Mouse (Mus musculus) liver, embryonic 16.5 days (tissue): Measurements from ENCODE around the gene Fkbp5. TPM values are rescaled to one million over a fixed set of nuclear protein-coding genes. Genes with fewer than 3 reads are reported as not detected.

Experiments
- ATAC-seq: fragments of 200-750 bp; cut with Nextera tagmentation; 2 replicates; pipeline ENCODE4 v1.8.0; 2017; ENCODE audit warnings: low read depth, mild to moderate bottlenecking, moderate number of reproducible peaks, moderate library complexity
- H3K27ac ChIP-seq: fragments of 300-500 bp; sonication (generic); 2 replicates; pipeline ENCODE4 v1.5.1; 2014; ENCODE audit warnings: mild to moderate bottlenecking, low read length
- H3K27me3 ChIP-seq: fragments of 300-500 bp; sonication (generic); 2 replicates; pipeline ENCODE4 v1.6.1; 2014; ENCODE audit warnings: low read depth, low read length, mixed read lengths; ENCODE audit not compliant: control insufficient read depth, insufficient read depth
- H3K36me3 ChIP-seq: fragments of 300-500 bp; sonication (generic); 2 replicates; pipeline ENCODE4 v1.6.1; 2014; ENCODE audit warnings: mild to moderate bottlenecking; ENCODE audit not compliant: control insufficient read depth, insufficient read depth
- H3K4me1 ChIP-seq: fragments of 300-500 bp; sonication (generic); 2 replicates; pipeline ENCODE4 v1.6.1; 2014; ENCODE audit warnings: low read depth, low read length, mixed read lengths; ENCODE audit not compliant: control insufficient read depth
- H3K4me2 ChIP-seq: fragments of 300-500 bp; sonication (generic); 2 replicates; pipeline ENCODE4 v1.6.1; 2014; ENCODE audit warnings: low read depth, low read length, mixed read lengths
- H3K4me3 ChIP-seq: fragments of 300-500 bp; sonication (generic); 2 replicates; pipeline ENCODE4 v1.5.1; 2014; ENCODE audit warnings: low read depth, mild to moderate bottlenecking, low read length
- H3K9ac ChIP-seq: fragments of 300-500 bp; sonication (generic); 2 replicates; pipeline ENCODE4 v1.6.1; 2014; ENCODE audit warnings: low read depth, low read length
- H3K9me3 ChIP-seq: fragments of 300-500 bp; sonication (generic); replicated peaks from 2 replicates; pipeline ENCODE4 v1.6.1; 2016; ENCODE audit warnings: low read length; ENCODE audit not compliant: control insufficient read depth
- WGBS: fragments of 180-500 bp; shearing (Covaris S2); extraction: QIAGEN DNeasy Blood & Tissue Kit; methylation state at CpG from one replicate; pipeline ENCODE4 v1.1.7; 2014; ENCODE audit not compliant: insufficient replicate concordance; 5-methylcytosine and 5-hydroxymethylcytosine counted together
- polyA plus RNA-seq: library from polyadenylated mRNA; unstranded; fragments of >200 nt; fragmentation: Nextera tagmentation; extraction: Ambion mirVana; gene quantifications from 2 replicates; pipeline ENCODE4 v1.2.1, GENCODE M21; 2015

Gene Fkbp5
- polyA plus RNA-seq, 1 experiment from 2014 or later, result 21.5 TPM

DNA sequence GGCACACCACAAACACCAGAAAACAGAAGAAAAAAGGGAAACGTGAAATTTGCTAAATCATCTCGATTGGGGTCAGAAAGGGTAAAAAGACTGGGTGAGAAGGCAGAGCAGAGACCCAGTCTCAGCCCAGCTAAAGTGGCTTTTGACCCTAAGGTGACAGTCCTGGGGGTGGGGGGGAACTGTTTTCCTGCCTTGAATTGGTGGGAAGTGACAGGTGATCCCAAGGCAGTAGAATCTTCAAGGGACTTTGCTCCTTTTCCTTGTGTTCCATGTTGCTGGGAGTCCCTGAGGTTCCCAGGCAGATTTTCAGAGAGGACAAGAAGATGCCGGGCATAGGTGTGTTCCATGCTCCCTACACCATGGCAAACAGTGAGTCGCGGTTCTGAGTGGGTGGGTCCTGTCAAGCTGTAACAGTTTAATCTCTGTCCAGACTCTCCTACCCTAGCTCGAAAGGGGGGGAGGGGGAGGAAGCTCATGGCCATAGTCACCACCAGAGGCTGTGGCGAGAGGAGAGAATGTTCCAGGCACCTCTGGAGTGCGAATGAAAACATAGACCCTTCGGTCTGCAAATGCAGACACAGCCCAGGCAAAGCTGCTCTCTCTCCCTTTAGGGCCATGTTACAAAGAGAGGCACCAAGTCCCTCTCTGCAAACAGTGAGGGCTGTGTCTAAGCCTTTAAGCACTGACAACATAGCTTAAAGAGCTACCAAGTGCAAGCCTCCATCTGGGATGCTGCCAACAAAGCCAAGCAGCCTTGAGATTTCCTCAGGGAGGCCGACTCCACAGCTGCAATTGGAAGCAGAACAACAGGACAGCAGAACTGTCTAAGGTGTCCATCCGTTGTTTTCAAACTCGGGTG, 10.1 kb upstream of the Fkbp5 start:
- Histone ChIP-seq H3K4me2 (peak overlapping the region; percentile 35; the same call in 1 of the 2 replicates), H3K4me3 (no peak overlapping the region), H3K36me3 (no peaks in the 10 kb centered on the region), H3K27me3 (peaks cover 12% of the 10 kb centered on the region), H3K9me3 (no peaks in the 10 kb centered on the region), H3K27ac (no peak overlapping the region), H3K4me1 (peaks cover 6% of the 10 kb centered on the region), H3K9ac (no peak overlapping the region)
- 26% methylated on average over 12 of the region's 12 CpGs for WGBS
- ATAC-seq, result no peak

DNA sequence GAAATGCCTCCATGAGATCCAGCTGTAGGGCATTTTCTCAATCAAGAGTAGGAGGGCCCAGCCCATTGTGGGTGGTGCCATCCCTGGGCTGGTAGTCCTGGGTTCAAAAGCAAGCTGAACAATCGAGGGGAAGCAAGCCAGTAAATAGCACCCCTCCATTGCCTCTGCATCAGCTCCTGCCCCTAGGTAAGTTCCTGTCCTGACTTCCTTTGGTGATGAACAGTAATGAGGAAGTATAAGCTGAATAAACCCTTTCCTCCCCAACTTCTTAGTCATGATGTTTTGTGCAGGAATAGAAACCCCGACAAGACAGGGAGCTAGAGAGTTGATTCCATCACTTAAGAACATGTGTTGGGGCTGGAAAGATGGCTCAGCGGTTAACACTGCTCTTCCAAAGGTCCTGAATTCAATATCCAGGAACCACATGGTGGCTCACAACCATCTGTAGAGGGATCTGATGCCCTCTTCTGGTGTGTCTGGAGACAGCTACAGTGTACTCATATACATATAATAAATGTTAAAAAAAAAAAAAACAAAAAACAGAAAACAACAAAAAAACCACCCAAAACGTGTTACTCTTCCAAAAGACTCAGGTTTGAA, 7.6 kb upstream of the Fkbp5 start:
- H3K4me3 ChIP-seq, result no peak overlapping the region
- peak overlapping the region; percentile 70; the same call in 1 of the 2 replicates for H3K4me2 ChIP-seq
- peaks cover 19% of the 10 kb centered on the region for H3K27me3 ChIP-seq
- H3K36me3 ChIP-seq, result no peaks in the 10 kb centered on the region
- WGBS, result 28% methylated on average over 4 of the region's 4 CpGs
- peak overlapping the region; percentile 53 for H3K27ac ChIP-seq
- no peak for ATAC-seq
- H3K9me3 ChIP-seq, result no peaks in the 10 kb centered on the region
- peaks cover 11% of the 10 kb centered on the region for H3K4me1 ChIP-seq
- H3K9ac ChIP-seq, result no peak overlapping the region

DNA sequence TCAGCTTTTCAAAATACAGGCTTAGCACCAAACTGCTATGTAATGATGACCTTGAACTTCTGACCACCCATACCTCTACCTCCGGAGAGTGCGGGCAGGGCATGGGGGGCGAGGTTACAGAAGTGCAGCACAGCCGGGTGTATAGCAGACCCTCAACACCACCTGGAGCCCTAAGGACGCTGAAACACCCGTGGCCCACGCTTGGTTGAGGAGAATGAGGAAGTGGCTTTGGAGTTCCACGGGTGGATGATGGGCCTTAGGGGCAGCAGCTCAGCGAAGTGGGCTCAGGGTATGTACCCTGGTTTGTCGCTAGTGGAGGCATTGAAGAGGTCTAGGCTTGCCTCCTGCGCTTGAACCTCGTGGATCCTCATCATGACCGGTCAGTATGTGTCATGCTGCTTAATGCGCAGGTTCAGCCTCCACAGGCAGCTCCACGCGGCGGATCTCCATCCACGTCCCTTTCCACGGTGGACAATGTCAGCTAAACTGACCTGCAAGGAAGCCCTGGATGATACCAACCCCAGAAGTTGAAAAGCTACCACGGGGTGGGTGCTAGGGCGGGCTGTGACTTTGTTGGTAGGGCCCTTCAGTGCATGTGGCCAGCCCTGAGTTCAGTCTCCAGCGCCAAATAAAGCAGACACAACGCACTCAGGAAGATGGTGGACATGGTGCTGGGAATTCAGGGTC, 6.8 kb upstream of the Fkbp5 start:
- Histone ChIP-seq H3K9me3 (no peaks in the 10 kb centered on the region), H3K36me3 (no peaks in the 10 kb centered on the region), H3K27me3 (peaks cover 19% of the 10 kb centered on the region), H3K4me1 (peaks cover 13% of the 10 kb centered on the region), H3K4me3 (peak overlapping the region; percentile 61), H3K4me2 (peak overlapping the region; percentile 70), H3K9ac (no peak overlapping the region), H3K27ac (peak overlapping the region; percentile 53)
- ATAC-seq, result no peak
- 49% methylated on average over 23 of the region's 23 CpGs for WGBS

DNA sequence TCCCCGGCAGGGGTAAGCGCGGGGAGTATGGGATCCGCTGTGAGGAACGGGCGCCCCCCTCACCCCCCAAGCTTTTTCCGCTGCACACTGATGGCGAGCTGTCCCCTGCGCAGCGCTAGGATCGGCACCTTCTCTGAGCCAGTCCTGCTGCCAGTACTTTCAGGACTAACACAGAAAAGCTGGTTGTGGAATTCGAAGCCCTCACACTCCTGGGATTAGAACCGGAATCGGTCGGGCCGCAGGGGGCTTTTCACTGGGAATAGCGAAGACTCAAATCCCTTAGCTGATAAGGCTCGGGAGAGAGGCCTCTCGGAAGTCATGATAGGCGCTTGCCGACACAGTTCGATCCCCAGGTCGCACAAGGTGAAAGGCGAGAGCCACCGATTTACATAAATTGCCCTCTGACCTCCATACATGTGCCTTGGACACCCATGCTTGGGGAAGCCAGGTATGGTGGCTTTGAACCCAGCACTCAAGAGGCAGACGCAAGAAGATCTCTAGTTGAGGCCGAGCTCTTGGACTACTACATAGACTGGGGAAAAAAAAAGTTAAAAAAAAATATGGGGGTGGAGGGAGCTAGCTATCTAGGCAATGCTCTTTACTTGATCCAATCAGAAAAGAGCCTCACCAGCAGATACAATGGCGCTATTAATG, 6.2 kb upstream of the Fkbp5 start:
- Histone ChIP-seq H3K27me3 (peaks cover 20% of the 10 kb centered on the region), H3K9ac (peak overlapping the region; percentile 54), H3K27ac (peak overlapping the region; percentile 78), H3K36me3 (no peaks in the 10 kb centered on the region), H3K4me3 (peak overlapping the region; percentile 61), H3K4me1 (peaks cover 18% of the 10 kb centered on the region), H3K4me2 (peak overlapping the region; percentile 70), H3K9me3 (no peaks in the 10 kb centered on the region)
- 5% methylated on average over 28 of the region's 28 CpGs for WGBS
- no peak for ATAC-seq

GRCm38 (mm10) chr17:28522623-28523354, 5.5 kb upstream of the Fkbp5 start:
- peaks cover 26% of the 10 kb centered on the region for H3K27me3 ChIP-seq
- H3K36me3 ChIP-seq, result no peaks in the 10 kb centered on the region
- H3K27ac ChIP-seq, result peak overlapping the region; percentile 78
- H3K9me3 ChIP-seq, result no peaks in the 10 kb centered on the region
- H3K9ac ChIP-seq, result peak overlapping the region; percentile 54
- under 1% methylated on average over 64 of the region's 66 CpGs for WGBS
- H3K4me2 ChIP-seq, result peak overlapping the region; percentile 70
- peak overlapping the region; percentile 61 for H3K4me3 ChIP-seq
- peaks cover 17% of the 10 kb centered on the region for H3K4me1 ChIP-seq
- ATAC-seq, result peak; percentile 79

- H3K4me2 ChIP-seq, result peak overlapping the region; percentile 70
- no peaks in the 10 kb centered on the region for H3K9me3 ChIP-seq
- H3K4me3 ChIP-seq, result peak overlapping the region; percentile 61
- H3K36me3 ChIP-seq, result no peaks in the 10 kb centered on the region
- 47% methylated on average over 6 of the region's 6 CpGs for WGBS
- H3K27me3 ChIP-seq, result peaks cover 30% of the 10 kb centered on the region
- no peak overlapping the region for H3K9ac ChIP-seq
- no peak for ATAC-seq
- H3K27ac ChIP-seq, result no peak overlapping the region
- peaks cover 16% of the 10 kb centered on the region for H3K4me1 ChIP-seq
Observed at GRCm38 (mm10) chr17:28521920-28522319, 4.6 kb upstream of the Fkbp5 start.

- H3K9ac ChIP-seq, result no peak overlapping the region
- H3K9me3 ChIP-seq, result no peaks in the 10 kb centered on the region
- H3K27ac ChIP-seq, result no peak overlapping the region
- no peak for ATAC-seq
- no peak overlapping the region for H3K4me2 ChIP-seq
- H3K36me3 ChIP-seq, result no peaks in the 10 kb centered on the region
- peaks cover 18% of the 10 kb centered on the region for H3K4me1 ChIP-seq
- peaks cover 30% of the 10 kb centered on the region for H3K27me3 ChIP-seq
- WGBS, result 51% methylated on average over 5 of the region's 5 CpGs
- no peak overlapping the region for H3K4me3 ChIP-seq
Observed at GRCm38 (mm10) chr17:28521071-28521726, 3.9 kb upstream of the Fkbp5 start.

DNA sequence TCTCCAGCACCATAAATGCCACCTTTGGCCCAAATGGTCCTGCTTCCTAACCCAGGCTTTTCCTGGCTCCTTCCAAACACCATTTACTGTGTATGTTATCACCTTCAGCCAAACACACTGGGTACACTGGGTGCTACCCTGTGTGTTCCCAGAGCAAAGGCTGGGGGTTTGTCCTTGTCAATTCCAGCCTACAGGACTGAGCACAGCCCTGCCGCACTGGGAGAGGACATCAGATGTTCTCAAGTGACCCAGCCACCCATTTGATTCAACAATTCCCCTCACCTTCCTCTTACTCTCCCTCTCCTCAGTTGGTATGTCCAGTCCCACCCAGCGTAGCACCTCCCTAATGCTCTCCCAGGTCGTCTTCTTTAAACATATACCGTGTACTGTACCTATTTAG, 3.2 kb upstream of the Fkbp5 start:
- Histone ChIP-seq H3K4me2 (no peak overlapping the region), H3K4me3 (no peak overlapping the region), H3K27ac (no peak overlapping the region), H3K4me1 (peaks cover 24% of the 10 kb centered on the region), H3K9ac (no peak overlapping the region), H3K9me3 (no peaks in the 10 kb centered on the region), H3K27me3 (peaks cover 30% of the 10 kb centered on the region), H3K36me3 (no peaks in the 10 kb centered on the region)
- no peak for ATAC-seq
- 59% methylated on average over 4 of the region's 4 CpGs for WGBS
